Mouse (Mus musculus) megakaryocyte progenitor cell, adult 5-6 weeks (primary cell): ENCODE results near the gene Dexi. TPM values are rescaled to one million over a fixed set of nuclear protein-coding genes. Genes with fewer than 3 reads are reported as not detected.

Experiments used
- ATAC-seq: replicated peaks from 2 replicates; pipeline ENCODE4 v1.8.0; 2016; ENCODE audit warnings: mild to moderate bottlenecking, moderate TSS enrichment, inconsistent platforms; ENCODE audit not compliant: poor library complexity
- total RNA-seq, 2 experiments: library from RNA; stranded (forward) in 1 of 2; stranded (reverse) in 1 of 2; fragments of 157-497, 149-512 nt in 1 of 2; fragments of 200-1000 nt in 1 of 2; gene quantifications; 2 replicates each; pipeline versions ENCODE4 v1.2.3 to v1.2.4; 2015 to 2017

Gene Dexi
- total RNA-seq, 2 experiments from 2014 or later = 6.0 to 7.3 TPM

DNA sequence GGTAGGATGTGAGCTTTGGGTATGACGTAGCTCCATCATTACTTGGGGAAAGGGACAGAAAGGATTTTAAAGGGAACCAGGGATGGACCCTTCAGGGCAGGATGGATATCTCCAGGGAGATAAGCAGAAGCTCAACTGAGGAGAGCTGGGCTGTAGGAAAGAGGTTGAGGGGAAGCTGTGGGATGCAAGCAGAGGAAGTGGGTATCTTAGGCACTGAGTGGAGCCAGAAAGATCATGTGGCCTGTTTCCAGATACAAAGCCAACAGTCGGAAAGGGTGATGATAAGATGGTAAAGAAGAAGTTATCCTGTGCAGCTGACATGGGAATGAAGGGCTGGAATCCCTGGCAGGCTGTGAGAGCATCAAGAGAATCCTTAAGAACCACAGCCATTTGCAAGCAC lies 81.7 kb downstream of the Dexi start:
- ATAC-seq = peak; percentile 84

DNA sequence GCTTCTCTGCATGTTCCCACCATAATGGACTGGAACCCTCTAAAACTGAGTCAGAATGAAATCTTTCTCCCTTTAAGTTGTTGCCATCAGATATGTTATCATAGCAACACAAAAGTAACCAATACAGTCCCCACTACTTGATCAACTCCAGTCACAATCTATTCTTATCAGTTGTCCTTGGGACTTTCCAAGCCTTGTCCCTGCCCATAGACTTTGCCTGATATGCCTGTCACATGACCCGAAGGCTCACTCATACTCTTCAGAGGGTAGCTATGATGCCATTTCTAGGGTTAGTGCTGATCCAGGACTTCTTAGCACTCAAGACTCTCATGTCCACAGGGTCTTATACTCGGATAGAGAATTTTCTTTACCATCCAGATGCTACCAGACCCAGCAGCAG lies 82.7 kb downstream of the Dexi start:
- no peak for ATAC-seq

DNA sequence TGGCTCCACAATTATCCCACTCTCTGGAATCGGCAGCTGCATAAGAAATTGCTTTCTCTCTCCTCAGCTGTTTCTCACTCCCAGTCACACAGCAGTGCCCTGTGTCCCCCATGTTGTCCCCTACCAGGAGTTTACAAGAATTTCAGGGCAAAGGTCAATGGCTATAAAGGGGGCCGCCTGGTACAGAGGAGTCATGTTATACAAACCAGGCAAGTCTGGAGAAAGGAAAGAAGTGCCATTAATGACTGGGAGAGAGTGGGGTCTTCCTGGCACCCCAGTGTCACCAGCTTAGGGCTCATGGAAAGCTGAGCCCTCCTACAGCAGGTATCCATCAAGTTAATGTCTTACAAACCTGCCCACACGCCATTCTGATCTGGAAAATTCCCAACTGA lies 88.3 kb downstream of the Dexi start:
- ATAC-seq = no peak

DNA sequence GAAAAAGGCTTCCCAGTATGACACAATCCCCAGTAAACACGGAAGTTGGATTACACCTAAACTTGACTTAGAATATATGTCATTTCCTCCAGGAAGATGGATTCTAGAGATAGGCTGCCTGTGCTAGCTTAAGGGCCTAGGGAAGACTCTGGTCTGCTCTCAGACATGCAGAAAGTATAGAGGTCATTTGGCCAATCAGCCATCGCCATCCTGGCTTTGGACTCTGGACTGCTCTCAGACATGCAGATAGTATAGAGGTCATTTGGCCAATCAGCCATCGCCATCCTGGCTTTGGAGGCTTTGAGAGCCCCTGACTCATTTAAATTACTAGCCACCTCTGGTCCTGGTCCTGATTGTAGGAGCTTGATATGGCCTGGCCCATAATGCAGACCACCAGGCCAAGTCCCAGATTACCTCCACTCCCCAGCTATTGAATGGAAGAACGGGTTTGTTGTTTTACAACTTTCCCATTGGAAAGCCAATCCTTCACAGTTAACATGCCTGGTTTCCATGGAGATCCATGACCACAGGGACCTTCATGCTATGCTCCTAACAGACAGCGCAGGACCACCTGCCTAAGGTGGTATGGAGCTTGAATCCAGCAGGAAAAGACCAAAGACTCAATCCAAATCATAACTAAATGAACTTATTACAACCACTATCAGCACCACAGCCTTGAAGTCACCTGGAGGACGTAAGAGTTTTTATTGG lies 88.8 kb downstream of the Dexi start:
- no peak for ATAC-seq

Other genes starting within 250 kb of the Dexi start
- not detected in 2 replicates for gene Emp2, start 229.1 kb downstream of the Dexi start, total RNA-seq (2015)
- gene Emp2, start 229.1 kb downstream of the Dexi start, total RNA-seq (2017) = 0.07 TPM in 1 of 2 replicates, not detected in the other
- 0.10 TPM in 1 of 2 replicates, not detected in the other for gene Tekt5, start 147.6 kb downstream of the Dexi start, total RNA-seq (2015)
- 0.27 TPM in 1 of 2 replicates, not detected in the other for gene Tekt5, start 147.6 kb downstream of the Dexi start, total RNA-seq (2017)
- gene Nubp1, start 131.1 kb downstream of the Dexi start, total RNA-seq (2015) = 35.9 and 40.7 TPM in 2 replicates
- gene Nubp1, start 131.1 kb downstream of the Dexi start, total RNA-seq (2017) = 41.5 and 48.7 TPM in 2 replicates
- gene Tvp23a, start 95.7 kb downstream of the Dexi start, total RNA-seq (2015) = not detected in 2 replicates
- 0.03 TPM in 1 of 2 replicates, not detected in the other for gene Tvp23a, start 95.7 kb downstream of the Dexi start, total RNA-seq (2017)
- gene Ciita, start 63.0 kb downstream of the Dexi start, total RNA-seq (2015) = 0.20 and 0.54 TPM in 2 replicates
- gene Ciita, start 63.0 kb downstream of the Dexi start, total RNA-seq (2017) = 0.14 and 1.1 TPM in 2 replicates
- gene Clec16a, start 2.3 kb upstream of the Dexi start, total RNA-seq (2015) = 10.8 and 11.5 TPM in 2 replicates
- gene Clec16a, start 2.3 kb upstream of the Dexi start, total RNA-seq (2017) = 12.6 and 14.6 TPM in 2 replicates
- gene Socs1, start 242.5 kb upstream of the Dexi start, total RNA-seq (2015) = 0.39 and 0.59 TPM in 2 replicates
- 0.64 and 1.4 TPM in 2 replicates for gene Socs1, start 242.5 kb upstream of the Dexi start, total RNA-seq (2017)
- gene Tnp2, start 245.6 kb upstream of the Dexi start, total RNA-seq (2015) = not detected in 2 replicates
- gene Tnp2, start 245.6 kb upstream of the Dexi start, total RNA-seq (2017) = not detected in 2 replicates
- gene Prm3, start 247.9 kb upstream of the Dexi start, total RNA-seq (2015) = not detected in 2 replicates
- gene Prm3, start 247.9 kb upstream of the Dexi start, total RNA-seq (2017) = not detected in 2 replicates